Comparison of ENCODE assay signal across 9 mouse cellular contexts in genomic region chr12:107464731-107465130, GRCm38 (mm10). TPM values are rescaled to one million over a fixed set of nuclear protein-coding genes. Genes with fewer than 3 reads are reported as not detected.
DNase-seq lines count a peak whose midpoint lies in the region; ATAC-seq lines count a peak whose summit lies in the region.
"Had no signal": no experiment of that assay in that cellular context is flagged by ENCODE, and none has a peak within 500 bp of the region (broad histone marks: within the 10 kb centered on the region; RNA-seq: fewer than 3 reads in every experiment).

No protein-coding gene starts in this region.

- no peaks in the 10 kb centered on the region for H3K36me3 ChIP-seq in midbrain, embryonic 14.5 days (ENCODE audit: control insufficient read depth, insufficient read depth, low read length)
- no peaks in the 10 kb centered on the region for H3K36me3 ChIP-seq in midbrain, embryonic 15.5 days (replicated peaks)

- peak; percentile 64 for DNase-seq in midbrain, embryonic 14.5 days
- DNase-seq in adrenal gland, adult 8-10 months, result peak; percentile 5
- peak; percentile 68 to 78 for DNase-seq in heart, postnatal 14 days
- peak; percentile 37 to 59 for DNase-seq in lung, postnatal 4 days
- no peak for DNase-seq in layer of hippocampus, postnatal 36 days

- H3K4me2 ChIP-seq in midbrain, embryonic 14.5 days (ENCODE audit: low read length), result no peak overlapping the region
- H3K4me2 ChIP-seq in midbrain, embryonic 15.5 days, result no peak overlapping the region

- H3K4me1 ChIP-seq in midbrain, embryonic 14.5 days (ENCODE audit: control insufficient read depth, insufficient read depth, low read length), result peaks cover 13% of the 10 kb centered on the region; the same call in 1 of the 2 replicates
- peaks cover 9% of the 10 kb centered on the region for H3K4me1 ChIP-seq in midbrain, embryonic 15.5 days
- H3K4me1 ChIP-seq: megakaryocyte, embryonic 14.5 days had no signal

- no peaks in the 10 kb centered on the region for H3K9me3 ChIP-seq in midbrain, embryonic 14.5 days (ENCODE audit: control insufficient read depth, low read length)
- H3K9me3 ChIP-seq in midbrain, embryonic 15.5 days, result no peaks in the 10 kb centered on the region

- no peak overlapping the region for H3K27ac ChIP-seq in midbrain, embryonic 14.5 days (replicated peaks; ENCODE audit: low read depth, low read length)
- H3K27ac ChIP-seq in midbrain, embryonic 15.5 days, result no peak overlapping the region

- intact Hi-C loops in heart, postnatal 14 days (cut with DNase I), result no loop called here

- WGBS in midbrain, embryonic 14.5 days, result 26% methylated on average over 5 of the region's 5 CpGs
- 24% methylated on average over 5 of the region's 5 CpGs for WGBS in midbrain, embryonic 15.5 days

- no peak for ATAC-seq in midbrain, embryonic 14.5 days (ENCODE audit: low FRiP score, low TSS enrichment)
- ATAC-seq in midbrain, embryonic 15.5 days (replicated peaks), result no peak
- no peak for ATAC-seq in megakaryocyte progenitor cell, adult 5-6 weeks (replicated peaks; ENCODE audit: poor library complexity)
- ATAC-seq in granulocyte monocyte progenitor cell, adult 5-6 weeks (replicated peaks; ENCODE audit: poor library complexity, severe bottlenecking), result no peak

- H3K4me3 ChIP-seq in midbrain, embryonic 14.5 days (replicated peaks; ENCODE audit: low read depth, low read length), result no peak overlapping the region
- no peak overlapping the region for H3K4me3 ChIP-seq in midbrain, embryonic 15.5 days
- H3K4me3 ChIP-seq: megakaryocyte, embryonic 14.5 days had no signal

- H3K27me3 ChIP-seq in midbrain, embryonic 14.5 days (ENCODE audit: control insufficient read depth, insufficient read depth, low read length), result no peaks in the 10 kb centered on the region
- no peaks in the 10 kb centered on the region; the same call in 1 of the 2 replicates for H3K27me3 ChIP-seq in midbrain, embryonic 15.5 days (replicated peaks)
- H3K27me3 ChIP-seq: megakaryocyte, embryonic 14.5 days had no signal

- H3K9ac ChIP-seq in midbrain, embryonic 14.5 days (replicated peaks; ENCODE audit: low read length), result no peak overlapping the region
- no peak overlapping the region for H3K9ac ChIP-seq in midbrain, embryonic 15.5 days

RNA-seq across cellular contexts. Expression of gene 3110018I06Rik, which starts 23.7 kb away (rescaled TPM):
- not detected in 2 replicates for polyA plus RNA-seq in midbrain, embryonic 14.5 days (2014; fragmentation: Nextera tagmentation; extraction: Ambion mirVana)
- not detected in 2 replicates for polyA plus RNA-seq in midbrain, embryonic 15.5 days (2015; fragmentation: Nextera tagmentation; extraction: Ambion mirVana)
- total RNA-seq in adrenal gland, adult 8-10 months (2022), result not detected
- not detected for total RNA-seq in heart, postnatal 14 days (2021)
- total RNA-seq in layer of hippocampus, postnatal 36 days (2021), result not detected
- not detected in 2 replicates for total RNA-seq in megakaryocyte progenitor cell, adult 5-6 weeks (2015)
- not detected in 2 replicates for total RNA-seq in megakaryocyte progenitor cell, adult 5-6 weeks (2017)
- total RNA-seq in granulocyte monocyte progenitor cell, adult 5-6 weeks (2014; fragmentation: Nextera tagmentation), result not detected in 2 replicates
- not detected in 2 replicates for total RNA-seq in granulocyte monocyte progenitor cell, adult 5-6 weeks (2017)

Comparison
In these comparisons a context has a peak if more than half of its experiments do, and no peak if none do; other contexts are left out.
1. DNase-seq: peak in midbrain, embryonic 14.5 days (single experiment), adrenal gland, adult 8-10 months (single experiment), heart, postnatal 14 days (2 of 2) and lung, postnatal 4 days (2 of 2); none in layer of hippocampus, postnatal 36 days (0 of 2).